In the genomic region with DNA sequence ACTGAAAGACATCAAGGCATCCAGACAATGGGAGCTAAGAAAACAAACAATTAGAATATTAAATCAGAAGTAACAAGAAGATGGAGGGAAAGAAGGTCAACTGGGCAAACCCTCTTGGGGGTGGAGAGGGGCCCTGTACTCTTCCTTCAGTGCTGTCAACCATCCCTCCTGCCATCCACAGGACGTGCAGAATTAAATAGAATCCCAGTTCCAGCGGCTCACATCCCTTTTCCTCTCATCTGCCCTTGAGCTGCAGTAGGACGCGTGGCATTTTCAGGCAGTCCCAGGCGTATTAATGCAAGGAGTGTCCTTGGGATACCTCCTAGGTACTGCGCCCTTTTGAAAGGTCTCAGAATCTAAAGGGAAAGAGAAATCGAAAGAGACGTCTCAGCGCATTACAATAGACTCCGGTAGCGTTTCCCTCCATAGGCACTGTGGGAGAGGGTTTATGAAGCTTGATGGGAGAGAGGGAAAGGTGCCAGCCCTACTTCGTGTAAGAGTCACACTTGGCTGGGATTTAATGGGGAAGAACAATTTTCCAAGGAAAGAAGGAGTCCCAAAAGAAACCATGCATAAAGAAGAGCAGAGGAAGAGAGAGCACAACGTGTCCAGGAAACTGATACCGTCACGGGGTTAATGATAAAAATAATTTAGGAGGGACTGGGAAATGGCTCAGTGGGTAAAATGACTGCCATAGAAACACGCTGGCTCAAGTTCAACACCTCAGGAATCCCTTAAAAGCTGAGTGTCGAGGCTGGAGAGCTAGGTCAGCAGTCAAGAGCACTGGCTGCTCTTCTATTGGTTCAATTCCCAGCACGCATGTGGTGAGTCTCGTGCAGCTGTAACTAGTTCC, we compare ENCODE assay signal across 9 mouse cellular contexts.
DNase-seq lines count a peak whose midpoint lies in the region; ATAC-seq and TF ChIP-seq lines count a peak whose summit lies in the region.
"Had no signal": no experiment of that assay in that cellular context is flagged by ENCODE, and none has a peak within 500 bp of the region (broad histone marks: within the 10 kb centered on the region; RNA-seq: fewer than 3 reads in every experiment).

No protein-coding gene starts in this region.

- no peaks in the 10 kb centered on the region for H3K9me3 ChIP-seq in embryonic facial prominence, embryonic 14.5 days (ENCODE audit: control insufficient read depth, low read length)
- H3K9me3 ChIP-seq in intestine, embryonic 15.5 days = no peaks in the 10 kb centered on the region
- H3K9me3 ChIP-seq: liver, embryonic 15.5 days had no signal

- ATAC-seq in embryonic facial prominence, embryonic 14.5 days (ENCODE audit: low read depth) = no peak
- no peak for ATAC-seq in intestine, embryonic 15.5 days
- peak; percentile 42 for ATAC-seq in megakaryocyte progenitor cell, adult 5-6 weeks (replicated peaks; ENCODE audit: poor library complexity)

- peaks cover 14% of the 10 kb centered on the region for H3K4me1 ChIP-seq in embryonic facial prominence, embryonic 14.5 days (ENCODE audit: control insufficient read depth, insufficient read depth, low read length)
- H3K4me1 ChIP-seq in intestine, embryonic 15.5 days (replicated peaks) = 0 out of 2 replicates have a peak, but pooled peaks cover 7% of the 10 kb centered on the region
- H3K4me1 ChIP-seq: liver, embryonic 15.5 days had no signal

- intact Hi-C loops in left cerebral cortex, adult 2 months (cut with DNase I) = no loop called here

- H3K9ac ChIP-seq in embryonic facial prominence, embryonic 14.5 days (ENCODE audit: low read depth, low read length) = no peak overlapping the region
- H3K9ac ChIP-seq in intestine, embryonic 15.5 days = no peak overlapping the region
- H3K9ac ChIP-seq: liver, embryonic 15.5 days had no signal

- no peak overlapping the region for H3K27ac ChIP-seq in left cerebral cortex, adult 2 months
- no peak overlapping the region for H3K27ac ChIP-seq in embryonic facial prominence, embryonic 14.5 days (replicated peaks; ENCODE audit: low read depth, low read length)
- no peak overlapping the region for H3K27ac ChIP-seq in intestine, embryonic 15.5 days
- H3K27ac ChIP-seq: liver, embryonic 15.5 days had no signal

- no peak for DNase-seq in left cerebral cortex, adult 2 months (ENCODE audit: extremely low spot score in 1 of 2, low spot score in 2 of 2)
- DNase-seq in left cerebral cortex, adult 18-20 months (ENCODE audit: low spot score in 2 of 2) = no peak
- peak; percentile 58 for DNase-seq in embryonic facial prominence, embryonic 14.5 days (ENCODE audit: low spot score)
- DNase-seq in right cerebral cortex, adult 2 months (ENCODE audit: low spot score in 2 of 2) = no peak
- no peak for DNase-seq in left cerebral cortex, adult 8-10 months (ENCODE audit: low spot score in 2 of 2)
- no peak for DNase-seq in gastrocnemius, adult 8-10 months (ENCODE audit: low spot score in 2 of 2)

- WGBS in embryonic facial prominence, embryonic 14.5 days = 38% methylated on average over 19 of the region's 19 CpGs
- 60% methylated on average over 19 of the region's 19 CpGs for WGBS in intestine, embryonic 15.5 days

- H3K4me2 ChIP-seq in embryonic facial prominence, embryonic 14.5 days (ENCODE audit: low read depth, low read length) = peak overlapping the region; percentile 27
- peak overlapping the region; percentile 12 for H3K4me2 ChIP-seq in intestine, embryonic 15.5 days (replicated peaks)
- H3K4me2 ChIP-seq: liver, embryonic 15.5 days had no signal

- H3K27me3 ChIP-seq in embryonic facial prominence, embryonic 14.5 days (replicated peaks; ENCODE audit: control insufficient read depth, insufficient read depth, low read length) = no peaks in the 10 kb centered on the region
- no peaks in the 10 kb centered on the region for H3K27me3 ChIP-seq in intestine, embryonic 15.5 days (replicated peaks)
- H3K27me3 ChIP-seq: liver, embryonic 15.5 days had no signal

- H3K36me3 ChIP-seq in embryonic facial prominence, embryonic 14.5 days (ENCODE audit: control insufficient read depth, insufficient read depth, low read length) = no peaks in the 10 kb centered on the region
- H3K36me3 ChIP-seq in intestine, embryonic 15.5 days = no peaks in the 10 kb centered on the region
- H3K36me3 ChIP-seq: liver, embryonic 15.5 days had no signal

- no peak for TF ChIP-seq CTCF in left cerebral cortex, adult 2 months (IDR thresholded peaks at IDR 0.05)

- peak overlapping the region; percentile 38 for H3K4me3 ChIP-seq in left cerebral cortex, adult 2 months
- no peak overlapping the region for H3K4me3 ChIP-seq in embryonic facial prominence, embryonic 14.5 days (ENCODE audit: low read depth, low read length)
- H3K4me3 ChIP-seq in intestine, embryonic 15.5 days (replicated peaks) = no peak overlapping the region
- H3K4me3 ChIP-seq: liver, embryonic 15.5 days had no signal
